Mouse (Mus musculus): ENCODE data around the gene Nup98.

DNA sequence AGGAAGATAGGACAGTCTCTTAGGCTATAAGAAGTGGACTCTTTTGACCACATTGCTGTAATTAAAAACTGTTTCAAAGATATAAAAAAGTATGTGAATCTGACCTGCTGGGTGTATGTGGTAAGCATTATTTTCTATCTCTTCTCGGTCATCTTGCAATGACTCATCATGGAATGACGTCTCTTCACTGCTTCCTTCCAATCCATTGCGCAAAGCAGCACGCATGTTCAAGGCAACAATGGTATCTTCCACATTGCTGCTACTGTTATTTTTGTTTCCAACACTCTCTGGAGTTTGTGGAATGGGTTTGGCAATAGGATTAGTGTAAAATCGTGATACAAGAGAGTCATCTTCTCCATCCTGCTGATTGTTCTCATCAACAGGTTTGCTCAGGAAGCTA, 56.3 kb downstream of the Nup98 start:
- TF ChIP-seq MAFK (IDR thresholded peaks at IDR 0.05; ENCODE audit: insufficient replicate concordance, low read length) (no peak), POLR2A (IDR thresholded peaks at IDR 0.05; ENCODE audit: low read depth, low read length) (no peak), SIN3A (IDR thresholded peaks at IDR 0.05; ENCODE audit: low read length) (no peak), UBTF (IDR thresholded peaks at IDR 0.05; ENCODE audit: low read depth, low read length) (no peak), CHD1 (IDR thresholded peaks at IDR 0.05; ENCODE audit: low read depth, low read length) (no peak), EP300 (IDR thresholded peaks at IDR 0.05; ENCODE audit: low read length) (no peak)

Data from CH12.LX (cell line).